Mouse (Mus musculus): ENCODE results near the gene Nt5c2.

The Nt5c2 gene

GRCm38 (mm10) chr19:46929044-46929587 lies 85.8 kb downstream of the Nt5c2 start:
- peak in 1 of 2 experiments; percentile 7 for DNase-seq (ENCODE audit: low spot score in 2 of 2)

DNA sequence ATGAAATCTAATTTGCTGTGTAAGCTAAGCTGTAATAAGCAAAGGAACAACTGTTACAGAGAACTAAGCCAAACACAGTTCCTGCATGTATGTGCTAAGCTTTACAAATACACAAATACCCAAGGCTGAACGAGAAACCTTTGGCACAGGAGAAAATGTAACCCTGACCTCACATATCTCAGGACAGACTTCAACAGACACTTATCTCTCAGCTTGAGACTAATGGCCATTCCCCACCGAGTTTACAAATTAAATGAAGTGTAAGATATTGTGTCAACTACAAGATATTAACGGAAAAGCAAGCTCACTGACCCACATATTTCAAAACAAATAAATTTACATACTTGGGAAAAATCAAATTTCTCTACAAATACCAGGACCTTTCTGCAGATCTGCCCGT lies 86.8 kb downstream of the Nt5c2 start:
- no peak for DNase-seq (ENCODE audit: low spot score in 2 of 2)

DNA sequence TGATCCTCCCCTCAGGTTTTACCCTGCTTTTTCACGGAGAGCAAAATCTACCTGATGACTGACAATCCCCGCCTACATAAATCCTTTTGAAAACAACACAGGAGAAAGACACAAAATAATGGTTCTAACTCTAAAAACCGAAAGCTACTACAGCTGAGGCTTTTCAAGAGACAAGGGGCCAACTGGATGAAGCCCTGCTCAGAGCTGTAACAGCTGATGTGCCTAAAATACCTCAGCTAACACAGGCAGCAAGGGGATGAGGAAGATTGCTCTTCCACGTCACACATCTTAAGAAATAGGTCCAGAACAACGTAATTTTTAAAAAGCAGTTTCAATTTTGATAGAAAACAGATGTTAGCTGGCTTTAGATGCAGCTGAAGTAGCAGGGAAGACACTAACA lies 88.0 kb downstream of the Nt5c2 start:
- no peak for DNase-seq (ENCODE audit: low spot score in 2 of 2)

GRCm38 (mm10) chr19:46926357-46926756 lies 88.6 kb downstream of the Nt5c2 start:
- no peak for DNase-seq (ENCODE audit: low spot score in 2 of 2)

DNA sequence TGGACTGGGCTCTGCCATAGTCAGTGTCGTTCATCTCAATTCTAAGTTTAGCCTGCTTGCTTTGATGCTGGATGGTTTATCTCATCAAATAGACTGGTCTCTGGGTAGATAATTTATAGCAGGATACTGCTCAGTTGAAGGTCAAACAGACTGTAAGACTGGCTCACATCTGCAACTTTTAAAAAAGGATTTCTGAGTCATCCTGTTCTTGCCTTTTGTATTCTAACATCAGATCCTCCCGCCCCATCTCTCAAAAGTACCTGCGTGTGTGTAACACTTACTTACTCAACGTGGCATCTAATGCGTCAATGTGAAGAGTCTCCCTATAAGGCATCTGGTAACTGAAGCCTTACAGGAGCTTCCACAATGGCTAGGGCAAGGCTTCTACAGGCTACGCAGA lies 94.4 kb downstream of the Nt5c2 start:
- DNase-seq (ENCODE audit: low spot score in 2 of 2) = no peak

DNA sequence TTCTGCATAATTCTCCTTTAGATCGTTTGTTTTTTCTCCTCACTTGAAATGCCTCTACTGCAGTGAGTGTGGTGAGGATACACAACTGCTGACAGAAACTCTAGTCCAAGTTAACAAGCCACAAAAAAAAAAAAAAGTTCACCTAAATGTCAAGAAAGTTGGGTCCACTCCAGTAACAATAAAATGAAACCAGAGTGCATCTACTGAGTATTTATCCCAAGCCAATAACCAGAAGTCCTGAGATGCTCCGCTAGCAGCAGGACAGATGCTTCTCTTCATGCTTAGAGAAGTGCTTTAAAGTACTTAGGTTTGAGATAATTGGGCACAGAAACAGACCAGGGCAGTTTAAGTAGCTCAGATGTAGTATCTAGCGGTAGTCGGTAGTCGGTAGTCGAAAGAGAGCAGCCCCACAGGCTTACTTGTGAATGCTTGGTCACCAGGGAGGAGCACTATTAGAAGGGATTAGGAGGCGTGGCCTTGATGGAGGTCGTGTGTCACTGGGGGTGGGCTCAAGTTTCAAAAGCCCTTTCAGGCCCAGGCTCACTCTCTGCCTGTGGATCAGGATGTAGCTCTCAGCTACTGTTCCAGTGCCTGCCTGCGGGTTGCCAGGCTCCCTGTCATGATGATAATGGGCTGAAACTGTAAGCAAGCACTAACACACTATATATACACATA lies 99.4 kb downstream of the Nt5c2 start:
- DNase-seq (ENCODE audit: low spot score in 2 of 2) = no peak

DNA sequence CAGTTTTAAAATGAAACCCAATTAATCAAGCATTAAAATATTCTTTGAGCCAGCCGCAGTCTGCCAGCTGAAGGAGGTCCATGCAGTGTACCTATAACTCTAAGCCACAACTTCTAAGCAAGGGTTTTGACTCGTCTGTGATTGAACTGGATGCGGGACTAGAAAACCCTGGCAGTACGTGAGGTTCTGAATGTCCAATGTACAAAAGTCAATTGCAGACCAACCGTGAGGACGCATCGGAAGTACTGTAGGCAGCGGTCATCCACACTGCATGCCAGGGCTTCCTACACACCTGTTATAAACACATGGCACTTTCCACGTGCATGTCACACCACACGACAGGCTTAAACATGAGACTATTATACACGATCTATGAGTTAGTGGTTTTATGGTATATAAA lies 101.3 kb downstream of the Nt5c2 start:
- no peak for DNase-seq (ENCODE audit: low spot score in 2 of 2)

GRCm38 (mm10) chr19:46911492-46911891 lies 103.5 kb downstream of the Nt5c2 start:
- no peak for DNase-seq (ENCODE audit: low spot score in 2 of 2)

GRCm38 (mm10) chr19:46908977-46909376 lies 106.0 kb downstream of the Nt5c2 start:
- no peak for DNase-seq (ENCODE audit: low spot score in 2 of 2)

- DNase-seq (ENCODE audit: low spot score in 2 of 2) = no peak
Measured at GRCm38 (mm10) chr19:46908207-46908606, 106.7 kb downstream of the Nt5c2 start.

DNA sequence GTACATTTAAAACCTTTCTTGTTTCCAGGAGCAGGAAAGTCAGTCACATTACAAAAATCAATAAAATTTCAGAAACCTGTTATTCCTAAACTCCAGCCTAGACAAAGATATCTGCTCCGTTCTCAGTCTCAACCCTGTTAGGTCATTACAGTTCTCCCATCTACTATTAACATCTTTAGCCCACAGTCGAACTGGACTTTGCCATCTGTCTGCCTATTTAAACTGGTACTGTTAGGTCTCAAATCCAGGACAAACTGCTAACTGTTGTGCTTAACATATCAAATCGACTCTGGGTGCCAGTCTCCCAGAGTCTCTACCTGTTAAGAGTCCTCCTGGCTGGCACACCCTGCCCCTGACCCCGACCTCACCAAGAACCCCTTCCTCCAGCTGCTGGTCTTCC lies 109.0 kb downstream of the Nt5c2 start:
- DNase-seq (ENCODE audit: low spot score in 2 of 2) = no peak

DNA sequence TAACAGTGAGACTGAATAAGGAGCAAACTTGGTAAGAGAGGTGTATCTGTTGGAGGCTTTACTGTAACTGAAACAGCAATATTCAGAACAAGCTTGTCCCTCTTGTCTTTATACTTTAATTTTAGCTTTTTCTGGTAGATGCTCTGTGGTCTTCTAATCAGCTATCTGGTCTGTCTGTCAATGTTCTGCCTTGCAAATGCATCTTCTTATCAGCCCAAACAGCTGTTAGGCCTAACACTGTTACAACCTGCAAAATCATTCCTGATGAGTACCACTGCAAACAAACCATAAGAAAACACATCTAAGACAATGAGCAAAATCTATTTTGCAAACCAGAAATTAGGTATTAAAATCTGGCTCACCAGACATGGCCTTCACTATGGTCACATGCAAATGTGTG lies 109.6 kb downstream of the Nt5c2 start:
- peak; percentile 9 to 38 for DNase-seq (ENCODE audit: low spot score in 2 of 2)

- no peak for DNase-seq (ENCODE audit: low spot score in 2 of 2)
Measured at GRCm38 (mm10) chr19:46904907-46905306, 110.0 kb downstream of the Nt5c2 start.

DNA sequence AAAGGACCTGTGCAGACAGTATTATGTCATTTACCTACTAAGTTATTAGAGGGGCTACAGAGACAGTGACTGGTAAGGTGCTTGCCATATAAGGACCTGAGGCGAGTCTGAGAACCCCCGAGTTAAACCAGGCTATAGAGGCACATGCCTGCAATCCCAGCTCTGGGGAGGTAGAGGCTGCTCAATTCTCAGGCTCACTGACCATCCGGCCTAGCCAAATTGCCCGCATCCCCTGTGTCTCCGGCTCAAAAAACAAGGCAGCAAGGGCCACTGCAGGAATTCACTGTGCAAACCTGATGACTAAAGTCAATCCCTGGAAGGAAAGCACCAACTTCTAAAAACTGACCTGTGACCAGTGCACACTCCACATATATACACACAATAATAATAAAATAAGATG lies 111.6 kb downstream of the Nt5c2 start:
- DNase-seq (ENCODE audit: low spot score in 2 of 2) = no peak

- no peak for DNase-seq (ENCODE audit: low spot score in 2 of 2)
Measured at GRCm38 (mm10) chr19:46901323-46901722, 113.6 kb downstream of the Nt5c2 start.

- DNase-seq (ENCODE audit: low spot score in 2 of 2) = no peak
Measured at GRCm38 (mm10) chr19:46900786-46901185, 114.2 kb downstream of the Nt5c2 start.

DNA sequence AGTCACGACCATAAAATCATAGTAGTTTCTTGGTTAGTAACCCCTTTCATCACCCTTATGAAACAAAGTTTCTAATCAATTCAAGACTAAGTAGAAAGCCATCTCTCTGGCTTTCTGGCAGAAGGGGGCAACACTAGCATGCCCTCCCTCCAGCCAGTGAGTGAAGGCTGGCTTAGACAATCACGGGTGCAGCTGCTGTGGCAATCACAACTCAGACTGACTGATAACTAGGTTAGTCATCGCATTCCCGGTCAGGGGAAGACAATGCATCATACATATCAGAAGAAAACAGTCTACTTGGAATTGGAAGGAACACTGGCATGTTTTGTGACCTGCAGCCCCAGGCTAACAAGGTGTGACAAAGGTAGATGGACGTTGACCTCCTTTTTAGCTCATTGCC lies 115.1 kb downstream of the Nt5c2 start:
- DNase-seq (ENCODE audit: low spot score in 2 of 2) = no peak

DNA sequence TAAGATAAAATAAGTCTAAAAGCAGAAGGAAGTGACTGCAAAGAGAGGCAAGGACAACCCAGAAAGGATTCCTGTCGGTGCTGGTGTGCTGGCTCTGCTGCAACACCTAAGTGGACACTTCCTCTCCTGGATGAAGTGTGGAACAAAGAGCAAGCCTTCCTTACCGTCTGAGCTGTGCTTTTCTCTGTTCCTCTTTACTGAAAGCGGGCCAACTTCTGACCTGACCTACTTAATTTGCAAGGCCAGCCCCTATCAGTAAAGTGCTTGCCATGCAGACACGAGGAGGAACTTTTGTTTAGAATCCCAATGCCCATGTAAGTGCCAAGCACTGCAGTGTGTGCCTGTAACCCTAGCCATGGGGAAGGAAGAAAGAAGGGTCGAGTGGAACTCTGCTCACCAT lies 115.6 kb downstream of the Nt5c2 start:
- DNase-seq (ENCODE audit: low spot score in 2 of 2) = peak; percentile 24 to 51

GRCm38 (mm10) chr19:46898222-46898621 lies 116.7 kb downstream of the Nt5c2 start:
- no peak for DNase-seq (ENCODE audit: low spot score in 2 of 2)

- DNase-seq (ENCODE audit: low spot score in 2 of 2) = no peak
Measured at GRCm38 (mm10) chr19:46897135-46897534, 117.8 kb downstream of the Nt5c2 start.

GRCm38 (mm10) chr19:46893484-46893883 lies 121.5 kb downstream of the Nt5c2 start:
- DNase-seq (ENCODE audit: low spot score in 2 of 2) = no peak

GRCm38 (mm10) chr19:46892856-46893255 lies 122.1 kb downstream of the Nt5c2 start:
- DNase-seq (ENCODE audit: low spot score in 2 of 2) = no peak

- no peak for DNase-seq (ENCODE audit: low spot score in 2 of 2)
Measured at GRCm38 (mm10) chr19:46890657-46891056, 124.3 kb downstream of the Nt5c2 start.

DNA sequence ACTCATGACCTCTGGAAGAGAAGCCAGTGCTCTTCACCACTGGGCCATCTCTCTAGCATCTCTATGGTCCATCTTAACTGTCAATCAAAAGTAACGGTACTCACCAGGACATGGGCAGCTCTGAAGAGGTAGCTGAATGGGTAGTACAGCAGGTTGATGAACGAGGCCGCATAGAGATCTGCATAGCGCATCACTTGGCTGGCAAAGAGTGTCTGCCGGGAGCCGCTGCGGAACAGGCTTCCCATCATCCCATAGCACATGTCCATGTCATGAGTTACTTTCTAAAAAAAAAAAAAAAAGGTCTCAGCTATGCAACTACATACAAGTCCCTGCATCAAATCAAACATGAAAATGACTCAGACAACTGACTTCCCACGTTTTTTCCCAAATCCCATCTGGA lies 125.3 kb downstream of the Nt5c2 start:
- DNase-seq (ENCODE audit: low spot score in 2 of 2) = no peak

All from spleen, postnatal 36 days (tissue).